Mouse (Mus musculus): Measurements from ENCODE around the gene Lrrc51. TPM values are rescaled to one million over a fixed set of nuclear protein-coding genes. Genes with fewer than 3 reads are reported as not detected.

Lrrc51 gene
- polyA plus RNA-seq, 1 experiment from 2014 or later, result 12.7 TPM

DNA sequence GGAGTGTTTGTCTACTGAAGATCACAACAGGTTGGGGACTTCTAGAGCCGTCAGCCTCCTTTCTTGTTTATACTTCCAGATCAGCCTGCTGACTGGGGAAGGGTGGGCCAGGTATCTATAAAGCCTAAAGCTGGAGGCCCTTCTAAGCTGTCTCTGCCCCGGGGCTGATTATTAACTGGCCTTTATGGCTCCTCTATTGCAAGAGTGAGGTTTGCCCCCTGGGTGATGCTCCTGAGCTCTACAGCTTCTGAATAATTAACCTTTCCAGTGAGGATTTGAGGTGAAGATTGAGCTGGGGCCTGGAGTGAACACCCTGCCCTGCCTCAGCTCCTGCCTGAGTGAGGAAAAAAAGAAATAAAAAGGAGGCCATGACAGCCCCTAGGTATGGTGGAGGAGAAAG, 63.1 kb downstream of the Lrrc51 start, which contains the start of gene Folr1:
Gene Folr1 (minus strand): TSS at position 160 of the 400 bp plus-strand sequence.
- no peaks in the 10 kb centered on the region for H3K9me3 ChIP-seq
- H3K27ac ChIP-seq (replicated peaks), result no peak within 1 kb of the TSS
- H3K4me2 ChIP-seq (replicated peaks), result no peak within 1 kb of the TSS
- no peak for ATAC-seq (replicated peaks)
- no peak within 1 kb of the TSS for H3K4me3 ChIP-seq
- H3K9ac ChIP-seq (replicated peaks), result no peak within 1 kb of the TSS
- WGBS, result 81% methylated on average over 2 of the region's 2 CpGs
- no peaks in the 10 kb centered on the region for H3K36me3 ChIP-seq
- no peaks in the 10 kb centered on the region for H3K27me3 ChIP-seq
- no peaks in the 10 kb centered on the region for H3K4me1 ChIP-seq

DNA sequence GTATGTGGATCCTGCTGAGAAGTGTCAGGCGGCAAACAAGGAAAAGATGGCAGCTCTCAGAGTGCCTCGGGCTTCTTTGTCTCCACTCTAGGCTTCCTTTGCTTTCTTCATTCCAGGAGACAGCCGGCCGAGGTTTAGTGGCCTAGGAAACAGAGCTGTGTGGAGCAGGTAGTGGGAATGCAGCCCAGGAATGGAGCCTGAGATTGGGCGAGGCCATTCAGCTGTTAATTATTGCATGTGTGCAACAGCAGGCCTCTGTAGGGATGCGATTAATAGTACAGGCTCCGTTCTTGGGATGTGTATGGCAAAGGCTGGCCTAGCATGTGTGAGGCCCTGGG, 64.6 kb downstream of the Lrrc51 start:
- ATAC-seq (replicated peaks), result no peak
- Histone ChIP-seq H3K36me3 (no peaks in the 10 kb centered on the region), H3K4me3 (no peak overlapping the region), H3K9me3 (no peaks in the 10 kb centered on the region), H3K4me1 (no peaks in the 10 kb centered on the region), H3K27ac (replicated peaks) (no peak overlapping the region), H3K27me3 (no peaks in the 10 kb centered on the region), H3K4me2 (replicated peaks) (no peak overlapping the region), H3K9ac (replicated peaks) (no peak overlapping the region)
- WGBS, result 40% methylated on average over 7 of the region's 7 CpGs

DNA sequence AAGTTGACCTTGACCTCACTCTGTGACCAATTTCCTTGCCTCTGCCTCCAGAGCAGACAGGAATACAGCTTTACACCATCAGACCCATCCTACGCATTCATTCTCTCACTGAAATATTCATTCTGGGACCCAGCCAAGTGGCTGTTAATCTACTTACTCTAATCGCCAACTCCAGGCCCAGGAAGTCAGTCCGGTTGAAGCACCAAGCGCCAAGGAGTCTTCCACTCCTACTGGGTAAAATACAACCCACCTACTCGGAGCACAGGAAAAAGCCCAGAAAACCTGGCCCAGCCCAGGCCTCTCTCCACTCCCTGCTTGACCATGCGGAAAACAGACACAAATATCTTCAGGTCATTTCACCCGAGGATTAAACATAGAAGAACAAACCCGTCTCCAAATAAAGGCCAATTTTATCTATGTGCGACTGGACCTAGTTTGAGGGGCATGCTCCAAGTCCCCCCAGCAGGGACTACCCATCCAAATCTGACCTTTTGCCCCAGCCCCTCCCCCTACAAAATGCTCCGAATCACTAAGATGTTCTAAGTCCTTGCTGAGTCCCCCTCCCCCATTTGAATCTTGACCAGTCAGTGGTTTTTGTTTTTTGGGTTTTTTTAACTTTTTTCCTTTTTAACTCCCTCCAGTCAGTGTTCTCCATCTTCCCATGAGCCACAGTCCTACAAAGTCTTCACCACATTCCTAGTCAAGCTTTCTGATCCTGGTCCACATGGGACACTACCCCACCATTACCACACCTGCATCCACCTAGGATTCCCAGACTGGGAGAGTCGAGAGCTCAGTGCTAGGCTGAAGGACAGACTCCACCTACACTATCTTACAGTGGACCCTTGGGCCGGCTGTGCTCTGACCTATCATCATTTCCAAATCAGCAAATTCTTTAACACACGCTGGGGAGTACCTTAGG, 65.2 kb downstream of the Lrrc51 start:
- ATAC-seq (replicated peaks), result no peak
- no peaks in the 10 kb centered on the region for H3K9me3 ChIP-seq
- no peaks in the 10 kb centered on the region for H3K36me3 ChIP-seq
- 46% methylated on average over 13 of the region's 13 CpGs for WGBS
- H3K27me3 ChIP-seq, result no peaks in the 10 kb centered on the region
- H3K4me1 ChIP-seq, result no peaks in the 10 kb centered on the region
- no peak overlapping the region for H3K9ac ChIP-seq (replicated peaks)
- no peak overlapping the region for H3K4me3 ChIP-seq
- no peak overlapping the region for H3K4me2 ChIP-seq (replicated peaks)
- no peak overlapping the region for H3K27ac ChIP-seq (replicated peaks)

GRCm38 (mm10) chr7:101867482-101867881, 66.2 kb downstream of the Lrrc51 start:
- Histone ChIP-seq H3K27ac (replicated peaks) (no peak overlapping the region), H3K27me3 (no peaks in the 10 kb centered on the region), H3K4me1 (no peaks in the 10 kb centered on the region), H3K4me2 (replicated peaks) (no peak overlapping the region), H3K36me3 (no peaks in the 10 kb centered on the region), H3K9me3 (no peaks in the 10 kb centered on the region), H3K4me3 (no peak overlapping the region), H3K9ac (replicated peaks) (no peak overlapping the region)
- WGBS, result 97% methylated on average over 4 of the region's 4 CpGs
- ATAC-seq (replicated peaks), result no peak

DNA sequence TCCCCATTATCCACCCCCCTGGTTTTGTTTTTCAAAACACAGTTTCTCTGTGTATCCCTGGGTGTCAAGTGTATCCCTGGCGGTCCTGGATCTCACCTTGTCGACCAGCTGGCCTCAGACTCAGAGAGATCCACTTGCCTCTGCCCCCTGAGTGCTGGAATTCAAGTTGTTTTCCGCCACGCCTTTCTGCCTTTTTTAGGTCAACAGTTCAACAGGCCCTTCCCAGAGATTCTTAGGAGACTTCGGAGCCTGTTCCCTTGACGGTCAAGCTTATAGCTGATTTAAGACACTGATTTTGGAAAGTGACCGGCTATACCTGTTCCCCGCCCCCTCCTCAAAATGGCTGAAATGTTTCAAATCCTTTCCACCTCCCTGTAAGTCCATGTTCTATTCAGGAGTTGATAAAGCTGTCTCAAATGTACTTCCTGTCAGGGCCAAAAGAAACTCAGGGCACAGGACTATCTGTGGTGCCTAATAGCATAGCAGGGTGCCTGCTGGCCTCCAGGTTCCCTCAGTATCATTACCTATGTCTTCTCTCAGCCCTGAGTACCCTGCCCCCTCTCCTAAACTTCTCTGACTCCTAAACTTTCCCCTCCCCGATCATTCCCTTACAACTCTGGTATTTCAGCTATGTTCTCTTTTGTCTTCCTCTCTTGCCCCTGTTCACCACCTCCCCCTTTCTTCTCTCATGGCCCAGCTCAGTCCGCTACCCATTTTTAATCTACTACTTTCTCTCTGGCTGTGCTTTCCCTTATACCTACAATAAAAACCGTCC, 67.0 kb downstream of the Lrrc51 start:
- Histone ChIP-seq H3K4me3 (no peak overlapping the region), H3K9ac (replicated peaks) (no peak overlapping the region), H3K27me3 (no peaks in the 10 kb centered on the region), H3K9me3 (no peaks in the 10 kb centered on the region), H3K4me1 (no peaks in the 10 kb centered on the region), H3K27ac (replicated peaks) (no peak overlapping the region), H3K36me3 (no peaks in the 10 kb centered on the region), H3K4me2 (replicated peaks) (no peak overlapping the region)
- 81% methylated on average over 11 of the region's 11 CpGs for WGBS
- no peak for ATAC-seq (replicated peaks)

DNA sequence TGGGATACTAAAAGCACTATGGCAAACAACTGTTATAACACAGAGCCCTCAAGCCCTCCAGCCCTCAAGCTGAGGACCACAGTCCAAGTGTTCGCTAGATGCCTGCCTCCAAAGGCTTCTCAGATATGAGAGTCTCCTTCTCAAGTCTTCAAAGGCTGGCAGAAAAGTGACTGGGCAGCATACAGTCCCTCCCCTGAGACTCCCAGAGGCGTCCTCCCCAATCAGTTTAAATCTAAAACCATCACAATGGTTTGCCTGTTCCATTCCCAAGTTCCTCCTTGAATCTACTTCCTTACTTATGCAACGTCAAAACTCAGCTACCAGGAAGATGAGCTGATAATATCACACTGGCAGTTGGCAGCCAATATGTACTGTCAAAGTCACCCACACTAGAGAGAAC, 70.3 kb downstream of the Lrrc51 start, which contains the start of gene Anapc15:
Gene Anapc15 (plus strand): TSS at position 301 of the 400 bp plus-strand sequence.
- Histone ChIP-seq H3K27me3 (no peaks in the 10 kb centered on the region), H3K4me3 (no peak within 1 kb of the TSS), H3K4me1 (no peaks in the 10 kb centered on the region), H3K9ac (replicated peaks) (no peak within 1 kb of the TSS), H3K9me3 (no peaks in the 10 kb centered on the region), H3K27ac (replicated peaks) (no peak within 1 kb of the TSS), H3K4me2 (replicated peaks) (no peak within 1 kb of the TSS), H3K36me3 (no peaks in the 10 kb centered on the region)
- 85% methylated on average over 3 of the region's 3 CpGs for WGBS
- no peak for ATAC-seq (replicated peaks)

Small RNA genes within 50 kb of the gene (microRNA-seq; reads per million reads assigned to microRNA genes)
- gene Gm22655, result not detected

Other genes starting within 250 kb of the Lrrc51 start
- gene Phox2a, start 115.6 kb downstream of the Lrrc51 start, polyA plus RNA-seq (2015; fragmentation: Nextera tagmentation; extraction: Ambion mirVana), result not detected in 2 replicates
- 18.0 and 22.3 TPM in 2 replicates for gene Inppl1, start 95.7 kb downstream of the Lrrc51 start, polyA plus RNA-seq (2015; fragmentation: Nextera tagmentation; extraction: Ambion mirVana)
- 1.2 and 1.6 TPM in 2 replicates for gene Folr2, start 76.7 kb downstream of the Lrrc51 start, polyA plus RNA-seq (2015; fragmentation: Nextera tagmentation; extraction: Ambion mirVana)
- gene Anapc15, start 70.2 kb downstream of the Lrrc51 start, polyA plus RNA-seq (2015; fragmentation: Nextera tagmentation; extraction: Ambion mirVana), result 71.1 and 74.3 TPM in 2 replicates
- 18.9 and 30.4 TPM in 2 replicates for gene Folr1, start 63.1 kb downstream of the Lrrc51 start, polyA plus RNA-seq (2015; fragmentation: Nextera tagmentation; extraction: Ambion mirVana)
- 165 and 167 TPM in 2 replicates for gene Lamtor1, start 28.0 kb downstream of the Lrrc51 start, polyA plus RNA-seq (2015; fragmentation: Nextera tagmentation; extraction: Ambion mirVana)
- 0.24 and 0.47 TPM in 2 replicates for gene Tomt, start 27.5 kb downstream of the Lrrc51 start, polyA plus RNA-seq (2015; fragmentation: Nextera tagmentation; extraction: Ambion mirVana)
- 63.3 and 65.1 TPM in 2 replicates for gene Numa1, start 216 bp upstream of the Lrrc51 start, polyA plus RNA-seq (2015; fragmentation: Nextera tagmentation; extraction: Ambion mirVana)
- 3.4 and 4.4 TPM in 2 replicates for gene Il18bp, start 84.8 kb upstream of the Lrrc51 start, polyA plus RNA-seq (2015; fragmentation: Nextera tagmentation; extraction: Ambion mirVana)
- gene Rnf121, start 131.6 kb upstream of the Lrrc51 start, polyA plus RNA-seq (2015; fragmentation: Nextera tagmentation; extraction: Ambion mirVana), result 32.1 and 33.0 TPM in 2 replicates
- gene Xndc1, start 131.6 kb upstream of the Lrrc51 start, polyA plus RNA-seq (2015; fragmentation: Nextera tagmentation; extraction: Ambion mirVana), result 40.3 TPM in 2 replicates
- gene Xntrpc, start 131.8 kb upstream of the Lrrc51 start, polyA plus RNA-seq (2015; fragmentation: Nextera tagmentation; extraction: Ambion mirVana), result 1.5 and 1.9 TPM in 2 replicates
- gene Trpc2, start 149.2 kb upstream of the Lrrc51 start, polyA plus RNA-seq (2015; fragmentation: Nextera tagmentation; extraction: Ambion mirVana), result 0.29 TPM in 1 of 2 replicates, not detected in the other
- gene Art1, start 167.8 kb upstream of the Lrrc51 start, polyA plus RNA-seq (2015; fragmentation: Nextera tagmentation; extraction: Ambion mirVana), result 0.17 and 0.28 TPM in 2 replicates
- 0.83 and 0.97 TPM in 2 replicates for gene Art5, start 175.6 kb upstream of the Lrrc51 start, polyA plus RNA-seq (2015; fragmentation: Nextera tagmentation; extraction: Ambion mirVana)
- not detected in 2 replicates for gene Chrna10, start 182.9 kb upstream of the Lrrc51 start, polyA plus RNA-seq (2015; fragmentation: Nextera tagmentation; extraction: Ambion mirVana)